Mouse (Mus musculus): ENCODE results near the gene Chst11.

Gene Chst11

DNA sequence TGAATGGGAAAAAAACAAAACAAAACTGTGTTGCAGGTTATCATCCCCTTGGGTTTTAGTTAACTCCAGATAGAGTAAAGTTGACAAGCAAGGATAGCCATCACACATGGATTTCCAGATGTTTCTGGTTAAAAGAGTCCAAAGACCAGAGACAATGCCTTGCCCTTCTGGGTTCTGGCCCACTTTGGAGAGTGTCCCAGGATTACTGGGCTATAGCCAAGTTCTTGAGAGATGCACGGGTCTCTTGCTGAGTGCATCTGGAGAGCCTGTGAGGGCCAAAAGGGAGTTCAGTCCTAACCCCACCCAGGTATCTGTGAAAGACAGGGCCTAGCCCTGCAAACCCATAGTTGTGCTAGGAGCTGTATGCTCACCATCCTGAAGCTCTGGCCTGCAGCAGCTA, 193.4 kb downstream of the Chst11 start:
- DNase-seq (ENCODE audit: inconsistent ontology term): no peak

DNA sequence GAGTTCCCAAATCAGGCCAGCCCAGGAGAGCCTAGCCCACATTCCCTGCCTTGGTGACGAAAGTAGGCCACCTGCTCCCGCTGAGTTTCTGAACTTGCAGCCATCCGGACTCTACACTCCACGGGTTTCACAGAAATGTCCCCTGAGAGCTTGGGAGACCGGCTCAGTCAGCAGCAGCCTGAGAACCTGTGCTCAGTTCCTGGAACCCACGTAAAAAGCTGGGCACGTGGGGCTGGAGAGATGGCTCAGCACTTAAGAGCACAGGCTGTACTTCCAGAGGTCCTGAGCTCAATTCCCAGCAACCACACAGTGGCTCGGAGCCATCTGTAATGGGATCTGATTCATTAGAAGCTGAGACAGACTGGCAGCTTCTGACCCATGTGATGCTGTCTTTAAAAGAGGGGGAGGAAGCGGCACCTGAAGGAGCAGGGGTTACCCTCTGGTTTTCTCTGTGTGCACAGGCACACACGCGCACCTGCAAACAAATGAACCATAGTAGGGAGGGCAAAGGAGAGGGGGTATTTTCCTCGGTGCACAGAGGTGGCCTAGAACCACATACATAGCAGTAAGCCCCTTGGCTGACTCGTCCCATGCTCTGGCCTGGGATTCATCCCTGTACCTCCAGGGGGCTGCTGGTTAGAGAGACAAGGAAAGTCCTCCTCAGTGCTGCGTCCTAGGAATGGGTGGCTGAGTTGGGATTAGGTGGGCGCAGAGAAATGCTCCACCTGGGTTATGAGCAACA, 196.7 kb downstream of the Chst11 start:
- peak; percentile 70 for DNase-seq (ENCODE audit: inconsistent ontology term)

DNA sequence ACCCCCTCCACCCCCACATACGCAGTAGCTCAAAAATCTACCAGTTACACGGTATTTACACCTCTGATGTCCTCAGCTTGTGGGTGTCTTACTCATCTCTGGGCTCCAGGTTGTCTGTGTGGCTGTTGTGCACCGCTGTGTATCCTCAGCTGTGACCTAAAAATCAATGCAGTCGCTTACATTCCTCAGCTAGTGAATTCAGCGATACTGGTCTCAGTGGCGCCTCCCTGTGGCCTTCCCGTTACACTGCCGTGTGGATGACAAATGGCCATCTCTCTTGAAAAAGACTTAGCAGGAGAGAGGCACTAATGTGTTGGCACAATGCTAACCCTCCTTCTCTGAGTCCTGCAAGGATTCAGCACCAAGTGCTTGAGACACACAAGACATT, 197.3 kb downstream of the Chst11 start:
- peak; percentile 55 for DNase-seq (ENCODE audit: inconsistent ontology term)

- no peak for DNase-seq (ENCODE audit: inconsistent ontology term)
Observed at GRCm38 (mm10) chr10:83183634-83184479, 198.6 kb downstream of the Chst11 start.

- DNase-seq (ENCODE audit: inconsistent ontology term): no peak
Observed at GRCm38 (mm10) chr10:83184480-83185069, 199.3 kb downstream of the Chst11 start.

DNA sequence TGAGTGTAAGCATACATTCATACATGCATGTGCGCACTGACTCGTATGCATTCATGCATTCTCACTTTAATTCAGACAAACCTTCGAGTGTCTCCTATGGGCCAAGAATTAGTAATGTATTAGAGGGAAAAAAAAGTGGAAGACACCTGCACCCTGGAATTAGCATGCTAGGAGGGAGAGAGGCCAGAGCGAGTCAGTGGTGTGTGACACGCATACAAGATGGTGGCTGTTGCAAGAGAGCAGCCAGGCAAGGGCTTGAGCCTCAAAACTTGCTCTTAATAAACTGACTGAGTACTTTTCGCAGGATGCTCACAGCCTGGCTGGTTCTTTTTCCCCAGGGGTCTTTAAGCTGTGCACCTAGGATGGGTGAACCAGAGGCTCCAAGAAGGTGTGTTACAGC, 199.8 kb downstream of the Chst11 start:
- DNase-seq (ENCODE audit: inconsistent ontology term): no peak

DNA sequence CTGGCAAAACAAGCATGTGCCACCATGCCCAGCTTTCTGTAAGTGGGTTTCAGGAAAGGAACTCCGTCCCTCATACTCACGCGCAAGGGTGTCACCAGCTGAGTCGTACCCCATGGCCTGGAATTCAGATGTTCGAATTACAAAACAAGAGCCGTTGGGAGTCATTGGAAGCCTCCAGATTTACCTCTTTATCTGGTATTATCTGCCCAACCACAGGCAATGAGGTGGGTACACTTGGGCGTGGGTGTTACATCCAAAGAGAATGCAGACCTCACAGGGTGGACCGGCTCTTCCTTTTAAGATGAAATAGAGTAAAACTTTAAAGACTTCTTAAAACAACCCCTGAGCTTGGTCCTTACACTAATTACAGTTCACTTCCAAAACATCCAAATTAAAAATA, 200.9 kb downstream of the Chst11 start:
- DNase-seq (ENCODE audit: inconsistent ontology term): no peak

DNA sequence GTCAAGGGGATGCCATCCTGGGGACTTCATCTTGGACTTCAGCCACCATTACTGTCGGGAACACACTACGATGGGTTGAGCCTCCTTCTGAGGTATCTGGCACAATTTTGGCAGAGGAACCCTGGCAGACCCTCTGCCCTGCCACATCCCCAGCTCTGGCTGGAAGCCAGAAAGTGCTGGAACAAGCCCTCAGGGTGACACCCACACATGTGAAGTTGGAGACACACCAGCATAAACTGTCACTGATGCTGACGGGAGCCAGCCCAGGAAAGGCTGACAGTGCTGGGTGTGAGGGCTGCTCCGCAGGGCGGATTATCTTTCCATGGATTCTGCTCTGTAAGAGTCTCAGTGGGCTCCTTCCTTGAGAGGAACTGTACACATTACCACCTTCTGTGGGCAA, 201.7 kb downstream of the Chst11 start:
- no peak for DNase-seq (ENCODE audit: inconsistent ontology term)

DNA sequence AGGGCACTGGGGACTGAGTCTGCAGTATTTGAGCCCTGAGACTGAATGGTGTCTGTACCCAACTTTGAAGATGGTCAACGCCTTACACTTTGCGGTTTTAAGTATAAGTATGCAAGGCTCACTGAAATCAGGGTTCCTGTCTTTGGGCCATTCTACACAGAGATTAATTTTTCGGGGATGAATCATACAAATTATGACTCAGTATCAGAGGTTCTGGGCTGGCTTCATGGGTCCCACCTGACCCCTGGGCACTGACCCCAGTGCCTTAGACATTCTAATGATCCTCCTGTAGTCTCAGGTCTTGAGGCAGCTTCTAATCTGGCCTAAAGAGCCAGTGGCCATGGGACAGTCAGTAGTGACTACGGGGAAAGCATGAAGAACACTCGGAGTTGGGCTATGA, 203.8 kb downstream of the Chst11 start:
- DNase-seq (ENCODE audit: inconsistent ontology term): no peak

DNA sequence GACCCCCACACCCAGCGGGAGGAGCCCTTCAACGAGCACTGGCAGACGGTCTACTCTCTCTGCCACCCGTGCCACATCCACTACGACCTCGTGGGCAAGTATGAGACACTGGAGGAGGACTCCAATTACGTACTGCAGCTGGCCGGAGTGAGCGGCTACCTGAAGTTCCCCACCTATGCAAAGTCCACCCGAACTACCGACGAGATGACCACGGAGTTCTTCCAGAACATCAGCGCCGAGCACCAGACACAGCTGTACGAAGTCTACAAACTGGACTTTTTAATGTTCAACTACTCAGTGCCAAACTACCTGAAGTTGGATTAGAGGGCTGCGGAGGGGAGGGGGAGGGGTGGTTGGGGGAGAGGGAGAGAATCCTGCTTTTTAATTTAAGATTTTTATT, 206.2 kb downstream of the Chst11 start:
- DNase-seq (ENCODE audit: inconsistent ontology term): no peak

- DNase-seq (ENCODE audit: inconsistent ontology term): no peak
Observed at GRCm38 (mm10) chr10:83191982-83192381, 206.7 kb downstream of the Chst11 start.

DNA sequence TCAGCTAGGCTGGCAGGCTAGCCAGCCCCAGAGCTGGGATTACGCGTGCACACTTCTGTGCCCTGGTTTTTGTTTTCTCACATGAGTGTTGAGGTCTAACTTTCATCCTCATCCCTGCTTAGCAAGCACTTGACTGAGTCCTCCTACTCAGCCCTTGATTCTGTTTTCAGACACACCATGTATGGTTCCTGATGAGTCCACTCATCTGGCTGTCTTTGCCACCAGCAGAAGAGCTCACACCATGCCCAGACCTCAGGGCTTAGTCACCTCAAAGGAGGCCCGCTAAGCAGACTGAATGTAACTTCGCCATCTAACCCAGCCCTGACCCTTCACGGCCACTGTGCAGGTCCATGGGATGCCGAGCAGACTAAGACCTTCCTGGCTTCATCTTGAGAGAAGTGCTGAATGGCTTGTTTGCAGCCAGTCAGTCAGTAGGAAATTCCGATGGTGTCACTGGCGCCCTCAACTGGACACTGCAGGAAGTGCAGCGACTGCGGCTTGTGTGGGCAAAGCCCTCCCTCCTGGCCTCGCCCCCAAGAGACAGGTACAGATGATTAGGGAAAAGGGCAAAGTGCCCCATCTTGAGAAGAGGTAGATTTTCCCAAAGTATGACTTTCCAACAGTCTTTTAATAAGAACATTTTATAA, 212.5 kb downstream of the Chst11 start:
- DNase-seq (ENCODE audit: inconsistent ontology term): no peak

DNA sequence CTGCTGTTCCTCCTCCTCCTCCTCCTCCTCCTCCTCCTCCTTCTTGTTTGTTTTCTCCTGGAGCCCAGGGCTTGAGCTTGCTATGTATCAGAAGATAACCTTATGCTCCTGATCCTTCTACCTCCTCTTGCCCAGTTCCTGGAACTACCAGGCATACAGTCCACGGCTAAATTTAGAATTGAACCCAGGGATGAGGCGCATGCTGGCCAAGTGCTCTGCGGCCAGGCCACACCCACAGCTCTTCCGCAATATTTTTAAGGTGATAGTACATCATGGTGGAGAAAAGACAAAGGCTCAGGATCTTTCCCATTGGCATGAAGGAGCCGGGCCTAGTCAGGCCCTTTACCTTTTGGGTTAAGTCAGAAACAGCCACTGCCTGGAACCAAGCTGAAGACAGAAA, 213.4 kb downstream of the Chst11 start:
- no peak for DNase-seq (ENCODE audit: inconsistent ontology term)

- DNase-seq (ENCODE audit: inconsistent ontology term): peak; percentile 51
Observed at GRCm38 (mm10) chr10:83199290-83199689, 214.0 kb downstream of the Chst11 start.

DNA sequence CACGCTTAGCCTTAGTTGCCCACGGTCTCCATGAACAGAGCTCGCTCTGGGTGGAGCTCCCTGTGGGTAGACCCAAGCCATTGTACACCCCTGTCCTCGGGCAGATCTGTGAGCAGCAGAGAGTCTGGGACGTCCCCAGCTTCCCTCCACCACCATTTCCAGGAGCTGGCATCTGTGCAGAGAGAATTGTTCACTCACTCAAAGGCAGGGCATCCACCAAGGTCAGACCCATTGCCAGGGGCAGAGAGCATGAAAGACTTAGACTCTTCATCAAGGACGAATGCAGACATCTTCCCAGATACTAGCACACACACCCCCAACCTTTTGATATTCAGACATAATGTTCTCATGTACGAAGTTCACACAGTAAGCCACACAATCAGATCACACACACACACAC, 216.2 kb downstream of the Chst11 start:
- no peak for DNase-seq (ENCODE audit: inconsistent ontology term)

GRCm38 (mm10) chr10:83202906-83203702, 217.8 kb downstream of the Chst11 start:
- DNase-seq (ENCODE audit: inconsistent ontology term): no peak

- DNase-seq (ENCODE audit: inconsistent ontology term): no peak
Observed at GRCm38 (mm10) chr10:83208436-83208835, 223.1 kb downstream of the Chst11 start.

DNA sequence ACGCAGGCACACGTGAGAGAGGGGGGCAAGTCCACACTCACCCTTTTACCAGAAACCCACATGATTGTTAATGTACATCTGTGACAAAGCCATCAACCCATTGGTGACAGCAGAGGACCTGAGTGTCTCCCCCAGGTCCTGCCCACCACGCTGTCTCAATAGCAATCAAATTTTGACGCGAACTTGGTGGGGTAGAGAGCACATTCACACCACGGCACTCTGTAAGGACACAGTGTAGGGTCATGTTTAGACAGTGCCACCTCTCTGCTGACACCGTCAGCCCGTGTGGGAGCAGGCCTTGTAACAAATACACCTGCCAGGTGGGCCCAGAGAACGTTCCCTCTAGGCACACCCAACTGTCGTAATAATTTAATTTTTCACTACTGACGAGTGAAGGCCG, 224.1 kb downstream of the Chst11 start:
- no peak for DNase-seq (ENCODE audit: inconsistent ontology term)

GRCm38 (mm10) chr10:83210122-83210521, 224.8 kb downstream of the Chst11 start:
- DNase-seq (ENCODE audit: inconsistent ontology term): no peak

- peak; percentile 89 for DNase-seq (ENCODE audit: inconsistent ontology term)
Observed at GRCm38 (mm10) chr10:83210968-83211583, 225.8 kb downstream of the Chst11 start.

GRCm38 (mm10) chr10:83212618-83213017, 227.3 kb downstream of the Chst11 start:
- no peak for DNase-seq (ENCODE audit: inconsistent ontology term)
